Mouse (Mus musculus) left cerebral cortex, postnatal 10 days (tissue): ENCODE results near the gene Cd3d. TPM values are rescaled to one million over a fixed set of nuclear protein-coding genes. Genes with fewer than 3 reads are reported as not detected.
"Not testable (repeated sequence)": the region's sequence is repeated elsewhere in the genome, so short reads cannot be mapped to it uniquely, and the experiment has no call there.

Source experiments
- DNase-seq, 2 experiments: peaks; one replicate each; pipeline ENCODE4 v3.0.0; 2021 to 2022; ENCODE audit warnings: low spot score in 2 of 2, mixed read lengths in 1 of 2; ENCODE audit errors: extremely low spot score in 1 of 2
- intact Hi-C: fragments of 180-260 bp; cut with DNase I; formaldehyde crosslinking; loops from one replicate; pipeline ENCODE4 v1.15.1; 2025
- total RNA-seq, 2 experiments: library from RNA; stranded (reverse); gene quantifications; 2 replicates each; pipeline ENCODE4 v1.2.3; 2021

Gene Cd3d
- total RNA-seq, result not detected

- intact Hi-C loops, result no loop called here
- DNase-seq, result no peak
Observed at GRCm38 (mm10) chr9:44981676-44982075, at the start of gene Cd3d. Gene Cd3d, plus strand, starts transcription at chr9:44981786.

GRCm38 (mm10) chr9:44941756-44942155 is 39.8 kb upstream of the Cd3d start:
- DNase-seq, result no peak
- intact Hi-C loops, result loop anchor here (10.0 kb wide), 1 partner anchor 307 kb away; no protein-coding TSS in a partner anchor

GRCm38 (mm10) chr9:44942421-44942820 is 39.2 kb upstream of the Cd3d start:
- DNase-seq, result no peak
- intact Hi-C loops, result loop anchor here (10.0 kb wide), 1 partner anchor 308 kb away; no protein-coding TSS in a partner anchor

GRCm38 (mm10) chr9:44946185-44946695 is 35.3 kb upstream of the Cd3d start:
- intact Hi-C loops, result loop anchor here (5.0 to 10.0 kb wide), 2 partner anchors 134 to 311 kb away; no protein-coding TSS in a partner anchor
- DNase-seq, result no peak

GRCm38 (mm10) chr9:44947836-44948235 is 33.8 kb upstream of the Cd3d start:
- no peak for DNase-seq
- intact Hi-C loops, result loop anchor here (5.0 to 10.0 kb wide), 2 partner anchors 136 to 313 kb away; no protein-coding TSS in a partner anchor

GRCm38 (mm10) chr9:44954432-44954831 is 27.2 kb upstream of the Cd3d start:
- intact Hi-C loops, result no loop called here
- no peak for DNase-seq

GRCm38 (mm10) chr9:44965126-44965832 is 16.3 kb upstream of the Cd3d start, which contains the start of gene Ube4a:
Gene Ube4a, minus strand, starts transcription at chr9:44965600.
- peak; percentile 99 for DNase-seq
- intact Hi-C loops, result loop anchor here (5.0 kb wide), 2 partner anchors 82 to 182 kb away; no protein-coding TSS in a partner anchor

GRCm38 (mm10) chr9:44965833-44966466 is 15.6 kb upstream of the Cd3d start:
- intact Hi-C loops, result loop anchor here (5.0 kb wide), 2 partner anchors 81 to 181 kb away; no protein-coding TSS in a partner anchor
- no peak for DNase-seq

GRCm38 (mm10) chr9:44966815-44967242 is 14.8 kb upstream of the Cd3d start:
- peak; percentile 34 to 65 for DNase-seq
- intact Hi-C loops, result loop anchor here (5.0 kb wide), 2 partner anchors 80 to 180 kb away; no protein-coding TSS in a partner anchor

- DNase-seq, result not testable (repeated sequence)
- intact Hi-C loops, result loop anchor here (5.0 kb wide), 2 partner anchors 80 to 180 kb away; no protein-coding TSS in a partner anchor
Observed at GRCm38 (mm10) chr9:44967763-44968162, 13.8 kb upstream of the Cd3d start.

GRCm38 (mm10) chr9:44969450-44969849 is 12.1 kb upstream of the Cd3d start:
- no peak for DNase-seq

GRCm38 (mm10) chr9:44977813-44978212 is 3.8 kb upstream of the Cd3d start:
- DNase-seq, result no peak
- intact Hi-C loops, result no loop called here

More at GRCm38 (mm10) chr9:44969450-44969849, 12.1 kb upstream of the Cd3d start:
- intact Hi-C loops, result loop anchor here (5.0 kb wide), 2 partner anchors 78 to 178 kb away; no protein-coding TSS in a partner anchor

GRCm38 (mm10) chr9:44979806-44980205 is 1.8 kb upstream of the Cd3d start:
- intact Hi-C loops, result no loop called here
- DNase-seq, result no peak

GRCm38 (mm10) chr9:44980242-44980641 is 1.3 kb upstream of the Cd3d start, which contains the start of gene Cd3g:
Gene Cd3g, minus strand, starts transcription at chr9:44980431.
- intact Hi-C loops, result no loop called here
- DNase-seq, result no peak

- intact Hi-C loops, result no loop called here
- no peak for DNase-seq
Observed at GRCm38 (mm10) chr9:44981104-44981503, 482 bp upstream of the Cd3d start.

GRCm38 (mm10) chr9:44982081-44982480 is 495 bp downstream of the Cd3d start:
- no peak for DNase-seq
- intact Hi-C loops, result no loop called here

- intact Hi-C loops, result no loop called here
- DNase-seq, result no peak
Observed at GRCm38 (mm10) chr9:44982531-44982930, 945 bp downstream of the Cd3d start.

GRCm38 (mm10) chr9:44983001-44983400 is 1.4 kb downstream of the Cd3d start:
- no peak for DNase-seq
- intact Hi-C loops, result no loop called here

GRCm38 (mm10) chr9:44985721-44986161 is 4.2 kb downstream of the Cd3d start:
- DNase-seq, result no peak

More at GRCm38 (mm10) chr9:44985721-44986161, 4.2 kb downstream of the Cd3d start:
- intact Hi-C loops, result no loop called here
